Mouse (Mus musculus): ENCODE results near the gene Tox2. TPM values are rescaled to one million over a fixed set of nuclear protein-coding genes. Genes with fewer than 3 reads are reported as not detected.

The Tox2 gene
- polyA plus RNA-seq, 1 experiment from 2014 or later: 3.0 TPM

Other genes with a start within 250 kb of the Tox2 start
- gene Sgk2, start 215.8 kb upstream of the Tox2 start, polyA plus RNA-seq (2015; fragmentation: Nextera tagmentation; extraction: Ambion mirVana): 0.10 TPM in 1 of 2 replicates, not detected in the other
- gene Ift52, start 185.8 kb upstream of the Tox2 start, polyA plus RNA-seq (2015; fragmentation: Nextera tagmentation; extraction: Ambion mirVana): 53.8 and 57.0 TPM in 2 replicates
- gene Mybl2, start 148.4 kb upstream of the Tox2 start, polyA plus RNA-seq (2015; fragmentation: Nextera tagmentation; extraction: Ambion mirVana): 24.7 and 31.3 TPM in 2 replicates
- gene Gtsf1l, start 115.3 kb upstream of the Tox2 start, polyA plus RNA-seq (2015; fragmentation: Nextera tagmentation; extraction: Ambion mirVana): not detected in 2 replicates
- 0.45 and 0.72 TPM in 2 replicates for gene Jph2, start 194.9 kb downstream of the Tox2 start, polyA plus RNA-seq (2015; fragmentation: Nextera tagmentation; extraction: Ambion mirVana)
- gene Oser1, start 221.6 kb downstream of the Tox2 start, polyA plus RNA-seq (2015; fragmentation: Nextera tagmentation; extraction: Ambion mirVana): 92.1 and 99.5 TPM in 2 replicates
- gene Gdap1l1, start 235.4 kb downstream of the Tox2 start, polyA plus RNA-seq (2015; fragmentation: Nextera tagmentation; extraction: Ambion mirVana): 1.9 and 2.8 TPM in 2 replicates

All from embryonic facial prominence, embryonic 13.5 days (tissue).